Mouse (Mus musculus) kidney, adult 2 months (tissue): ENCODE measurements around the gene Nr1h3.

Source experiments
- CTCF ChIP-seq: fragments of 200-500 bp; conservative IDR thresholded peaks from 2 replicates; pipeline ENCODE4 v1.5.1; 2011; ENCODE audit warnings: low read depth, mild to moderate bottlenecking, control low read depth, low read length, moderate library complexity, mixed read lengths; ENCODE audit not compliant: insufficient read depth, insufficient read length
- POLR2A ChIP-seq: fragments of 200-500 bp; IDR thresholded peaks from one replicate; pipeline ENCODE4 v1.6.1; 2011; ENCODE audit warnings: low read depth, low read length, control low read depth

GRCm38 (mm10) chr2:91217032-91217431 is 14.4 kb upstream of the Nr1h3 start:
- TF ChIP-seq POLR2A: no peak
- TF ChIP-seq CTCF: no peak
